Mouse (Mus musculus): ENCODE measurements at regions not wholly inside any gene's neighbourhood (a gene's known extent, or its start where the extent isn't known, plus 50 kb on each side); places are given as distances from the start of the nearest gene placed in this dataset.

GRCm38 (mm10) chr16:79718230-79718629 lies 627.3 kb upstream of the Tmprss15 start:
- peak; percentile 45 for DNase-seq
- intact Hi-C loops (cut with DNase I), result no loop called here

- DNase-seq, result no peak
Measured at GRCm38 (mm10) chr16:79692444-79692843, 601.5 kb upstream of the Tmprss15 start.

GRCm38 (mm10) chr16:79651162-79651741 lies 560.4 kb upstream of the Tmprss15 start:
- no peak for DNase-seq
- intact Hi-C loops (cut with DNase I), result no loop called here

More at GRCm38 (mm10) chr16:79692444-79692843, 601.5 kb upstream of the Tmprss15 start:
- intact Hi-C loops (cut with DNase I), result no loop called here

GRCm38 (mm10) chr16:79640898-79641297 lies 550.0 kb upstream of the Tmprss15 start:
- intact Hi-C loops (cut with DNase I), result no loop called here
- DNase-seq, result no peak

- intact Hi-C loops (cut with DNase I), result no loop called here
Measured at GRCm38 (mm10) chr16:79627139-79627538, 536.2 kb upstream of the Tmprss15 start.

GRCm38 (mm10) chr16:79611002-79611401 lies 520.1 kb upstream of the Tmprss15 start:
- intact Hi-C loops (cut with DNase I), result no loop called here
- no peak for DNase-seq

More at GRCm38 (mm10) chr16:79627139-79627538, 536.2 kb upstream of the Tmprss15 start:
- no peak for DNase-seq

- intact Hi-C loops (cut with DNase I), result no loop called here
- DNase-seq, result no peak
Measured at GRCm38 (mm10) chr16:79590891-79591290, 500.0 kb upstream of the Tmprss15 start.

GRCm38 (mm10) chr16:79585745-79586144 lies 494.8 kb upstream of the Tmprss15 start:
- intact Hi-C loops (cut with DNase I), result no loop called here
- no peak for DNase-seq

GRCm38 (mm10) chr16:79570867-79571266 lies 480.0 kb upstream of the Tmprss15 start:
- DNase-seq, result no peak
- intact Hi-C loops (cut with DNase I), result no loop called here

- intact Hi-C loops (cut with DNase I), result no loop called here
- peak; percentile 6 for DNase-seq
Measured at GRCm38 (mm10) chr16:79534370-79534769, 443.5 kb upstream of the Tmprss15 start.

- intact Hi-C loops (cut with DNase I), result no loop called here
- DNase-seq, result no peak
Measured at GRCm38 (mm10) chr16:79492493-79492892, 401.6 kb upstream of the Tmprss15 start.

- peak; percentile 21 for DNase-seq
- intact Hi-C loops (cut with DNase I), result no loop called here
Measured at GRCm38 (mm10) chr16:79450871-79451270, 360.0 kb upstream of the Tmprss15 start.

- DNase-seq, result peak; percentile 74
- intact Hi-C loops (cut with DNase I), result no loop called here
Measured at GRCm38 (mm10) chr16:79449732-79450131, 358.8 kb upstream of the Tmprss15 start.

- intact Hi-C loops (cut with DNase I), result no loop called here
- no peak for DNase-seq
Measured at GRCm38 (mm10) chr16:79407385-79407784, 316.5 kb upstream of the Tmprss15 start.

GRCm38 (mm10) chr16:79406216-79406615 lies 315.3 kb upstream of the Tmprss15 start:
- intact Hi-C loops (cut with DNase I), result no loop called here
- DNase-seq, result no peak

- intact Hi-C loops (cut with DNase I), result no loop called here
- no peak for DNase-seq
Measured at GRCm38 (mm10) chr16:79404064-79404463, 313.2 kb upstream of the Tmprss15 start.

GRCm38 (mm10) chr16:79400100-79400499 lies 309.2 kb upstream of the Tmprss15 start:
- no peak for DNase-seq
- intact Hi-C loops (cut with DNase I), result no loop called here

GRCm38 (mm10) chr16:79398476-79398875 lies 307.6 kb upstream of the Tmprss15 start:
- intact Hi-C loops (cut with DNase I), result no loop called here
- no peak for DNase-seq

GRCm38 (mm10) chr16:79394425-79394824 lies 303.5 kb upstream of the Tmprss15 start:
- intact Hi-C loops (cut with DNase I), result no loop called here
- no peak for DNase-seq

GRCm38 (mm10) chr16:79386421-79386820 lies 295.5 kb upstream of the Tmprss15 start:
- intact Hi-C loops (cut with DNase I), result no loop called here
- no peak for DNase-seq

- no peak for DNase-seq
- intact Hi-C loops (cut with DNase I), result no loop called here
Measured at GRCm38 (mm10) chr16:79350127-79350526, 259.2 kb upstream of the Tmprss15 start.

GRCm38 (mm10) chr16:79342453-79342852 lies 251.6 kb upstream of the Tmprss15 start:
- intact Hi-C loops (cut with DNase I), result no loop called here
- DNase-seq, result no peak

- intact Hi-C loops (cut with DNase I), result no loop called here
- peak; percentile 15 for DNase-seq
Measured at GRCm38 (mm10) chr16:79336416-79336815, 245.5 kb upstream of the Tmprss15 start.
